Mouse (Mus musculus): ENCODE results near the gene Tcf7l2. TPM values are rescaled to one million over a fixed set of nuclear protein-coding genes. Genes with fewer than 3 reads are reported as not detected.

Gene Tcf7l2
- total and polyA plus RNA-seq, 3 experiments: 2.3 to 16.9 (median 13.0) TPM

- peaks cover 43% of the 10 kb centered on the region for H3K27me3 ChIP-seq (ENCODE audit: insufficient read depth, low read length)
- ATAC-seq (ENCODE audit: extremely low read depth, insufficient number of reproducible peaks, low FRiP score, poor library complexity, severe bottlenecking) (no peak), DNase-seq (ENCODE audit: low spot score) (no peak)
- no peaks in the 10 kb centered on the region for H3K36me3 ChIP-seq (replicated peaks)
- peak overlapping the region; percentile 64; the same call in 1 of the 2 replicates for H3K4me3 ChIP-seq (ENCODE audit: low read depth, low read length)
- H3K9me3 ChIP-seq (replicated peaks): peaks cover 5% of the 10 kb centered on the region
- TF ChIP-seq GATA2 (IDR thresholded peaks at IDR 0.05; ENCODE audit: borderline replicate concordance, low read depth, low read length): no peak
- TF ChIP-seq GATA1 (IDR thresholded peaks at IDR 0.05; ENCODE audit: borderline replicate concordance, low read length): no peak
- peaks cover 19% of the 10 kb centered on the region for H3K4me1 ChIP-seq (ENCODE audit: insufficient read depth, low read depth, low read length)
These were observed 2.2 kb downstream of the Tcf7l2 start for GRCm38 (mm10) chr19:55743557-55744441.

- Histone ChIP-seq H3K4me1 (ENCODE audit: insufficient read depth, low read depth, low read length) (peaks cover 19% of the 10 kb centered on the region), H3K4me3 (ENCODE audit: low read depth, low read length) (no peak overlapping the region), H3K36me3 (replicated peaks) (no peaks in the 10 kb centered on the region), H3K9me3 (replicated peaks) (peaks cover 5% of the 10 kb centered on the region), H3K27me3 (ENCODE audit: insufficient read depth, low read length) (peaks cover 44% of the 10 kb centered on the region)
- ATAC-seq (ENCODE audit: extremely low read depth, insufficient number of reproducible peaks, low FRiP score, poor library complexity, severe bottlenecking): no peak
- TF ChIP-seq POLR2AphosphoS5 (IDR thresholded peaks at IDR 0.05; ENCODE audit: insufficient replicate concordance, low read depth, low read length): no peak
- no peak for TF ChIP-seq CTCF (IDR thresholded peaks at IDR 0.05; ENCODE audit: low read depth, low read length)
- TF ChIP-seq GATA2 (IDR thresholded peaks at IDR 0.05; ENCODE audit: borderline replicate concordance, low read depth, low read length): no peak
- TF ChIP-seq GATA1 (IDR thresholded peaks at IDR 0.05; ENCODE audit: borderline replicate concordance, low read length): no peak
- TF ChIP-seq TAL1 (conservative IDR thresholded peaks at IDR 0.05; ENCODE audit: low read depth, low read length): no peak
- no peak for DNase-seq (ENCODE audit: low spot score)
These were observed 3.1 kb downstream of the Tcf7l2 start for GRCm38 (mm10) chr19:55744576-55745191.

GRCm38 (mm10) chr19:55745192-55745578 is 3.6 kb downstream of the Tcf7l2 start:
- TF ChIP-seq GATA2 (IDR thresholded peaks at IDR 0.05; ENCODE audit: borderline replicate concordance, low read depth, low read length): no peak
- TF ChIP-seq GATA1 (IDR thresholded peaks at IDR 0.05; ENCODE audit: borderline replicate concordance, low read length): no peak
- no peak for TF ChIP-seq TAL1 (conservative IDR thresholded peaks at IDR 0.05; ENCODE audit: low read depth, low read length)
- TF ChIP-seq POLR2AphosphoS5 (IDR thresholded peaks at IDR 0.05; ENCODE audit: insufficient replicate concordance, low read depth, low read length): no peak
- TF ChIP-seq CTCF (IDR thresholded peaks at IDR 0.05; ENCODE audit: low read depth, low read length): no peak
- ATAC-seq (ENCODE audit: extremely low read depth, insufficient number of reproducible peaks, low FRiP score, poor library complexity, severe bottlenecking) (no peak), DNase-seq (ENCODE audit: low spot score) (no peak)
- no peaks in the 10 kb centered on the region for H3K36me3 ChIP-seq (replicated peaks)
- no peak overlapping the region for H3K4me3 ChIP-seq (ENCODE audit: low read depth, low read length)
- peaks cover 46% of the 10 kb centered on the region for H3K27me3 ChIP-seq (ENCODE audit: insufficient read depth, low read length)
- peaks cover 19% of the 10 kb centered on the region for H3K4me1 ChIP-seq (ENCODE audit: insufficient read depth, low read depth, low read length)
- peaks cover 5% of the 10 kb centered on the region for H3K9me3 ChIP-seq (replicated peaks)

GRCm38 (mm10) chr19:55746241-55746640 is 4.6 kb downstream of the Tcf7l2 start:
- Histone ChIP-seq H3K4me3 (ENCODE audit: low read depth, low read length) (no peak overlapping the region), H3K4me1 (ENCODE audit: insufficient read depth, low read depth, low read length) (peaks cover 17% of the 10 kb centered on the region), H3K9me3 (replicated peaks) (peaks cover 5% of the 10 kb centered on the region), H3K36me3 (replicated peaks) (no peaks in the 10 kb centered on the region), H3K27me3 (ENCODE audit: insufficient read depth, low read length) (peaks cover 43% of the 10 kb centered on the region)
- no peak for TF ChIP-seq POLR2AphosphoS5 (IDR thresholded peaks at IDR 0.05; ENCODE audit: insufficient replicate concordance, low read depth, low read length)
- TF ChIP-seq GATA2 (IDR thresholded peaks at IDR 0.05; ENCODE audit: borderline replicate concordance, low read depth, low read length): no peak
- TF ChIP-seq GATA1 (IDR thresholded peaks at IDR 0.05; ENCODE audit: borderline replicate concordance, low read length): no peak
- TF ChIP-seq CTCF (IDR thresholded peaks at IDR 0.05; ENCODE audit: low read depth, low read length): no peak
- DNase-seq (ENCODE audit: low spot score): no peak
- no peak for ATAC-seq (ENCODE audit: extremely low read depth, insufficient number of reproducible peaks, low FRiP score, poor library complexity, severe bottlenecking)

- TF ChIP-seq POLR2AphosphoS5 (IDR thresholded peaks at IDR 0.05; ENCODE audit: insufficient replicate concordance, low read depth, low read length): no peak
- no peak for TF ChIP-seq CTCF (IDR thresholded peaks at IDR 0.05; ENCODE audit: low read depth, low read length)
- no peak for TF ChIP-seq GATA2 (IDR thresholded peaks at IDR 0.05; ENCODE audit: borderline replicate concordance, low read depth, low read length)
- ATAC-seq (ENCODE audit: extremely low read depth, insufficient number of reproducible peaks, low FRiP score, poor library complexity, severe bottlenecking): no peak
- peaks cover 3% of the 10 kb centered on the region for H3K9me3 ChIP-seq (replicated peaks)
- H3K27me3 ChIP-seq (ENCODE audit: insufficient read depth, low read length): peaks cover 42% of the 10 kb centered on the region
- no peaks in the 10 kb centered on the region for H3K36me3 ChIP-seq (replicated peaks)
- no peak for DNase-seq (ENCODE audit: low spot score)
- peaks cover 13% of the 10 kb centered on the region for H3K4me1 ChIP-seq (ENCODE audit: insufficient read depth, low read depth, low read length)
- H3K4me3 ChIP-seq (ENCODE audit: low read depth, low read length): no peak overlapping the region
These were observed 5.8 kb downstream of the Tcf7l2 start for GRCm38 (mm10) chr19:55747237-55747925.

- Histone ChIP-seq H3K4me3 (ENCODE audit: low read depth, low read length) (no peak overlapping the region), H3K27me3 (ENCODE audit: insufficient read depth, low read length) (peaks cover 39% of the 10 kb centered on the region), H3K4me1 (ENCODE audit: insufficient read depth, low read depth, low read length) (peaks cover 11% of the 10 kb centered on the region), H3K36me3 (replicated peaks) (no peaks in the 10 kb centered on the region), H3K9me3 (replicated peaks) (no peaks in the 10 kb centered on the region; the same call in none of the 2 replicates)
- TF ChIP-seq TAL1 (conservative IDR thresholded peaks at IDR 0.05; ENCODE audit: low read depth, low read length): no peak
- no peak for TF ChIP-seq GATA2 (IDR thresholded peaks at IDR 0.05; ENCODE audit: borderline replicate concordance, low read depth, low read length)
- no peak for TF ChIP-seq POLR2AphosphoS5 (IDR thresholded peaks at IDR 0.05; ENCODE audit: insufficient replicate concordance, low read depth, low read length)
- no peak for TF ChIP-seq CTCF (IDR thresholded peaks at IDR 0.05; ENCODE audit: low read depth, low read length)
- no peak for TF ChIP-seq GATA1 (IDR thresholded peaks at IDR 0.05; ENCODE audit: borderline replicate concordance, low read length)
- no peak for ATAC-seq (ENCODE audit: extremely low read depth, insufficient number of reproducible peaks, low FRiP score, poor library complexity, severe bottlenecking)
- no peak for DNase-seq (ENCODE audit: low spot score)
These were observed 6.3 kb downstream of the Tcf7l2 start for GRCm38 (mm10) chr19:55747926-55748291.

Data from G1E (cell line).